Mouse (Mus musculus) layer of hippocampus, adult 9-11 months (tissue): ENCODE measurements around the gene Gm10959.

Experiments
- DNase-seq: peaks from one replicate; pipeline ENCODE4 v3.0.0; 2022

Gene Gm10959

GRCm38 (mm10) chr3:122888371-122888819 is 30.8 kb downstream of the Gm10959 start:
- no peak for DNase-seq

- no peak for DNase-seq
Measured at GRCm38 (mm10) chr3:122887505-122888301, 31.5 kb downstream of the Gm10959 start.

GRCm38 (mm10) chr3:122878705-122879315 is 40.4 kb downstream of the Gm10959 start:
- no peak for DNase-seq

GRCm38 (mm10) chr3:122877543-122877942 is 41.6 kb downstream of the Gm10959 start:
- no peak for DNase-seq

GRCm38 (mm10) chr3:122876870-122877269 is 42.3 kb downstream of the Gm10959 start:
- no peak for DNase-seq

GRCm38 (mm10) chr3:122871596-122871995 is 47.6 kb downstream of the Gm10959 start:
- DNase-seq: no peak

GRCm38 (mm10) chr3:122868270-122868669 is 50.9 kb downstream of the Gm10959 start:
- DNase-seq: no peak

GRCm38 (mm10) chr3:122865092-122865491 is 54.1 kb downstream of the Gm10959 start:
- no peak for DNase-seq
